Mouse (Mus musculus): Measurements from ENCODE around the gene Pomp.

The Pomp gene

GRCm38 (mm10) chr5:147907144-147907543 lies 46.9 kb downstream of the Pomp start:
- DNase-seq: no peak

DNA sequence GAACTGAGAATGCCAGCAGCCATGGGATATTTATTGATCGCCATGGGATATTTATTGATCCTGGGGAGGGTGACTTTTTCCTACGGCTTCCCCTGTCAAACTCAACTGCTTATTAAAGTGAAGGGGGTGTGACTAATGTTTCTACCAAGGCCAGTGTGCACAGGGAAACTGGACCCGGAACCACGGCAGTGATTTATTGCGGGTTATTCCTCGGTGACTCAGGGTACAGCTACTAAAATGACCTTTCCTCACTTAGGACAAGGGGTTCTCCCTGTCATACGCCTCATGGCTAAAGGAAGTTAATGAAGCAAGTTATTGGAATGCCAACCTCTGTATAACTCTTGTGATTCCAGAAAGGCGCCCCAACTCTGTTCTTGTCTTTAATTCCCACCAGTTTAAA lies 47.6 kb downstream of the Pomp start:
- DNase-seq: no peak

DNA sequence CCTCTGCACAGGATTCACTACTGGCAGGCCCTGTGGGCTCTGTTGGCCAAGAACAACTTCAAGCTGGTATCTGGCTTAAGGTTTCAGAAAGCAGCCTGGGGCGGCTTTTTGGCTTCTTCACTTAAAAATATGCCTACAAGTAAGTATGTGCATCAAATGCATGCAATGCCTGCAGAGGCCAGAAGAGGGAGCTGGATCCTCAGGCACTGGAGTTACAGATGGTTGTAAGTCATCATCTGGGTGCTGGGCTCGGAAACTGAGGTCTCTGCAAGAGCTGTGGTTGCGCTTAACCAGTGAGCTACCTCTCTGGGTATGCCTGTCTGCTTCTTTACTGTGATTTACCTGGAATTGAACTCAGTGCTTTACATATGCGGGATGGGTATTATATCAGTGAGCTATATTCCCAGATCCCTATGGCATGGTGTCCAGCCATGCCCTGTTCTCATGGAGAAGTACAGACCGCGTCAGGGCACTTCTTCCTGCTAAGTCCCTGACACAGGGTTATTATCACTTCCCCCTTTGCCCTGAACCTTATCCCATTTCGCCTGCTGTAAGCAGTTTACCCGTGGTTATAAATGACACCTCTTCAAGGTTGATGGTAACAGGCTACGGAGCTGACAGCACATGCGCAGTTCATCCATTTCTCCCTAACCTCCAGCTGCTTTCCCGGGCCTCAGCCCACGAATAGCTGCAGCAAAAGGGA lies 50.7 kb downstream of the Pomp start:
- DNase-seq: no peak

GRCm38 (mm10) chr5:147911744-147912143 lies 51.5 kb downstream of the Pomp start:
- peak; percentile 37 to 45 for DNase-seq

- DNase-seq: peak; percentile 46 to 50
These were observed 53.1 kb downstream of the Pomp start for GRCm38 (mm10) chr5:147913241-147913842.

GRCm38 (mm10) chr5:147915038-147915566 lies 54.8 kb downstream of the Pomp start:
- peak; percentile 37 to 40 for DNase-seq

DNA sequence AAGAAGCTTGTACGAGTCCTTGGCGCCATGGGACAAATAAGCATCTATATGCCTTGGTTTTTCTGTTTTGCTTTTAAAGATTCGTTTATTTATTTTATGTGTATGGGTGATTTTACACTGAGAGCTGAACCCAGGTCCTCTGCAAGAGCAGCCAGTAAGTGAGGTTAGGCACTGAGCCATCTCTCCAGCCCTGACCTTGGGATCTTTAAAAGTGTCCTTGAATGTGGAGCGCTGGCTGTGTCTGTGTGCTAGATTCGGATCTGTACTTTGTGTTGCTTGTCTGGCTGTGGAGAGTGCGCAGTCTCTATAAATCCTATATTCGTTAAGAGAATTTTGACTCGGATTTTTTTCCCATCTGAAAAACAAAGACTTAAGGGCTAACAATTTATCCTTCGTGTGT lies 55.9 kb downstream of the Pomp start:
- no peak for DNase-seq

DNA sequence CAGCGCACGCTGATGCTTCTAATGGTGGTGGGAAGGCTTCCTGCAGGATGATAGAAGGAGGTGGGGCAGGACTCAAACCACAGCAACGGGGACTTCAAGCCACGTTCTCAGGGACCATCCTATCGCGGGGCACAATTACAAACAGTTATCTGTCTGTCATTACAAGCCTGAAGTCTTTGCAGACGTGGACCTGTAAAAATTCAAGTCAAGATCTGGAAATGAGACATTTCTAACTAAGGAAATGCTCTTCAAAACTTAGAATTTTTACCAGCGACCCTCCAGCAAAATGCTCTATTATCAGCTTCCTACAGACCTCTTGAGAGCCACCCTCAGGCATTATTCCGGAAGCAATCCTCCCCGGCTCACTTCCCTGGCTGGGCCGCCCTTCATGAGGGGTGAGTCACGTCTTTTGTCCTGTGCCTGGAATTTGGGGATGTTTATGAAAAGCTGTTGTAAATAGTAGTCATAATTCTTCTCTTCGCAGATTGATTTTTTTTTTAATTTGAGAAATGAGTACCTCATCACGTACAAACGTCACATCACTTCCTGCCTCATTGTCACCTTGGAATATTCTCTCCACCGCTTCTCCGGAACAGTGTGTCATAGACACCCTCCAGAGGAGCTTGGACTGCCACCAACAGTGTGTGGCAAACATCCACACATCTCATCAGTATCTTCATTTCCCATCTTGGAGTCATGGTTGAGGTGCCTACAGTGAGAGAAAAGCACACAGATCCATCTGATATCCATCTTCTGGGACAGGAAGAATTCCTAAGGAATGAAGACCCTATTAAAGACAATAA lies 58.0 kb downstream of the Pomp start:
- DNase-seq: peak; percentile 64 to 84

- DNase-seq: no peak
These were observed 64.4 kb downstream of the Pomp start for GRCm38 (mm10) chr5:147924621-147925020.
